In genomic region chr2:114295110-114295509, GRCm38 (mm10) we compare ENCODE assay signal across 27 mouse cellular contexts.
A peak's percentile ranks its signal among the peaks of the same experiment; 100 is the strongest.
DNase-seq lines count a peak whose midpoint lies in the region; ATAC-seq and TF ChIP-seq lines count a peak whose summit lies in the region.
"Had no signal": no experiment of that assay in that cellular context is flagged by ENCODE, and none has a peak within 500 bp of the region (broad histone marks: within the 10 kb centered on the region; RNA-seq: fewer than 3 reads in every experiment).

No protein-coding gene starts in this region.

- TF ChIP-seq CTCF in heart, postnatal 0 days (IDR thresholded peaks at IDR 0.05; ENCODE audit: low read depth), result no peak

- H3K9ac ChIP-seq in heart, postnatal 0 days (replicated peaks; ENCODE audit: low read depth, low read length), result no peak overlapping the region
- no peak overlapping the region for H3K9ac ChIP-seq in lung, embryonic 16.5 days (ENCODE audit: low read length)
- H3K9ac ChIP-seq: embryonic facial prominence, embryonic 13.5 days; forebrain, embryonic 13.5 days; hindbrain, embryonic 15.5 days had no signal

- H3K27ac ChIP-seq in heart, postnatal 0 days (ENCODE audit: low read depth), result no peak overlapping the region
- H3K27ac ChIP-seq in lung, embryonic 16.5 days (ENCODE audit: low read length), result no peak overlapping the region
- H3K27ac ChIP-seq: embryonic facial prominence, embryonic 10.5 days; embryonic facial prominence, embryonic 13.5 days; forebrain, embryonic 10.5 days; forebrain, embryonic 13.5 days; hindbrain, embryonic 15.5 days had no signal

- no peak overlapping the region for H3K4me3 ChIP-seq in heart, postnatal 0 days (ENCODE audit: low read depth, low read length)
- no peak overlapping the region for H3K4me3 ChIP-seq in lung, embryonic 16.5 days (ENCODE audit: low read length)
- H3K4me3 ChIP-seq: embryonic facial prominence, embryonic 10.5 days; embryonic facial prominence, embryonic 13.5 days; erythroblast, embryonic 14.5 days; forebrain, embryonic 10.5 days; forebrain, embryonic 13.5 days; hindbrain, embryonic 15.5 days had no signal

- H3K9me3 ChIP-seq in heart, postnatal 0 days (replicated peaks; ENCODE audit: control insufficient read depth, low read length), result no peaks in the 10 kb centered on the region
- no peaks in the 10 kb centered on the region for H3K9me3 ChIP-seq in lung, embryonic 16.5 days (ENCODE audit: control insufficient read depth, low read length)
- H3K9me3 ChIP-seq: embryonic facial prominence, embryonic 10.5 days; embryonic facial prominence, embryonic 13.5 days; forebrain, embryonic 10.5 days; forebrain, embryonic 13.5 days; hindbrain, embryonic 15.5 days had no signal

- TF ChIP-seq EP300 in heart, postnatal 0 days (IDR thresholded peaks at IDR 0.05; ENCODE audit: low read depth), result no peak

- peak; percentile 7 for DNase-seq in heart, postnatal 0 days (ENCODE audit: low spot score)
- no peak for DNase-seq in heart, postnatal 14 days
- DNase-seq in lung, postnatal 25 days (ENCODE audit: low spot score), result no peak
- peak; percentile 3 for DNase-seq in fibroblast of lung, adult 2 months (ENCODE audit: low read depth)
- DNase-seq in gastrocnemius, postnatal 4 days (ENCODE audit: low spot score in 2 of 2), result no peak
- DNase-seq: adrenal gland, adult 8-10 months; adrenal gland, postnatal 25 days; cerebellum, adult 11-12 months; cerebellum, adult 8-10 months; cerebellum, postnatal 10 days; cerebellum, postnatal 36 days; embryo, embryonic 11 days; gastrocnemius, postnatal 10 days; gastrocnemius, postnatal 36 days; heart, adult 11 months; heart, postnatal 10 days; heart, postnatal 4 days had no signal

- no peaks in the 10 kb centered on the region for H3K27me3 ChIP-seq in heart, postnatal 0 days (ENCODE audit: control insufficient read depth, insufficient read depth, low read length)
- no peaks in the 10 kb centered on the region for H3K27me3 ChIP-seq in lung, embryonic 16.5 days (ENCODE audit: control insufficient read depth, insufficient read depth, low read depth, low read length)
- H3K27me3 ChIP-seq: embryonic facial prominence, embryonic 13.5 days; forebrain, embryonic 13.5 days; hindbrain, embryonic 15.5 days had no signal

- ATAC-seq in heart, postnatal 0 days (ENCODE audit: insufficient read depth, low read depth), result no peak
- peak; percentile 69 for ATAC-seq in lung, embryonic 16.5 days (ENCODE audit: low read depth)
- ATAC-seq: activated CD4-positive, CD25-positive, alpha-beta regulatory T cell, adult 4 months; forebrain, embryonic 13.5 days; forebrain, embryonic 16.5 days had no signal

- intact Hi-C loops in heart, postnatal 14 days (cut with DNase I), result no loop called here

- 54% methylated on average over 1 of the region's 1 CpGs for WGBS in heart, postnatal 0 days
- WGBS in lung, embryonic 16.5 days, result 44% methylated on average over 1 of the region's 1 CpGs

- H3K36me3 ChIP-seq in heart, postnatal 0 days (replicated peaks; ENCODE audit: control insufficient read depth, insufficient read depth, low read length), result no peaks in the 10 kb centered on the region
- H3K36me3 ChIP-seq in lung, embryonic 16.5 days (ENCODE audit: control insufficient read depth, insufficient read depth, low read length), result no peaks in the 10 kb centered on the region
- H3K36me3 ChIP-seq: embryonic facial prominence, embryonic 10.5 days; embryonic facial prominence, embryonic 13.5 days; forebrain, embryonic 10.5 days; hindbrain, embryonic 15.5 days had no signal

- H3K4me2 ChIP-seq in heart, postnatal 0 days (ENCODE audit: low read depth, low read length), result no peak overlapping the region
- no peak overlapping the region for H3K4me2 ChIP-seq in lung, embryonic 16.5 days (ENCODE audit: low read depth, low read length)
- H3K4me2 ChIP-seq: embryonic facial prominence, embryonic 13.5 days; forebrain, embryonic 13.5 days; heart, embryonic 11.5 days; hindbrain, embryonic 15.5 days had no signal

- no peaks in the 10 kb centered on the region for H3K4me1 ChIP-seq in heart, postnatal 0 days (ENCODE audit: control insufficient read depth, insufficient read depth)
- H3K4me1 ChIP-seq in lung, embryonic 16.5 days (replicated peaks; ENCODE audit: control insufficient read depth, insufficient read depth, low read length), result no peaks in the 10 kb centered on the region
- H3K4me1 ChIP-seq: embryonic facial prominence, embryonic 10.5 days; embryonic facial prominence, embryonic 13.5 days; forebrain, embryonic 10.5 days; forebrain, embryonic 13.5 days; hindbrain, embryonic 15.5 days had no signal

Comparison
In these comparisons a context has a peak if more than half of its experiments do, and no peak if none do; other contexts are left out.
1. DNase-seq: peak in heart, postnatal 0 days (single experiment) and fibroblast of lung, adult 2 months (single experiment); none in heart, postnatal 14 days (0 of 2), lung, postnatal 25 days (single experiment) and gastrocnemius, postnatal 4 days (0 of 2).